Mouse (Mus musculus): ENCODE measurements at regions not wholly inside any gene's neighbourhood (a gene's known extent, or its start where the extent isn't known, plus 50 kb on each side); places are given as distances from the start of the nearest gene placed in this dataset.

GRCm38 (mm10) chr9:61187713-61188399, 184.3 kb upstream of the Tle3 start:
- Histone ChIP-seq H3K4me2 (no peak overlapping the region), H3K4me3 (no peak overlapping the region), H3K9me3 (replicated peaks) (no peaks in the 10 kb centered on the region), H3K9ac (no peak overlapping the region), H3K27ac (no peak overlapping the region), H3K4me1 (replicated peaks) (no peaks in the 10 kb centered on the region), H3K27me3 (peaks cover 19% of the 10 kb centered on the region), H3K36me3 (no peaks in the 10 kb centered on the region)
- no peak for ATAC-seq (replicated peaks; ENCODE audit: insufficient number of reproducible peaks, insufficient read depth, low FRiP score, low read depth)
- 67% methylated on average over 3 of the region's 3 CpGs for WGBS

GRCm38 (mm10) chr9:61189295-61189694, 182.9 kb upstream of the Tle3 start:
- H3K27me3 ChIP-seq, result peaks cover 17% of the 10 kb centered on the region
- H3K27ac ChIP-seq, result no peak overlapping the region
- no peaks in the 10 kb centered on the region for H3K4me1 ChIP-seq (replicated peaks)
- H3K4me2 ChIP-seq, result no peak overlapping the region
- WGBS, result 86% methylated on average over 8 of the region's 8 CpGs
- no peak overlapping the region for H3K4me3 ChIP-seq
- no peak for ATAC-seq (replicated peaks; ENCODE audit: insufficient number of reproducible peaks, insufficient read depth, low FRiP score, low read depth)
- H3K9me3 ChIP-seq (replicated peaks), result no peaks in the 10 kb centered on the region
- H3K9ac ChIP-seq, result no peak overlapping the region
- H3K36me3 ChIP-seq, result no peaks in the 10 kb centered on the region

GRCm38 (mm10) chr9:61199077-61199753, 173.0 kb upstream of the Tle3 start:
- H3K27me3 ChIP-seq, result peaks cover 32% of the 10 kb centered on the region
- H3K36me3 ChIP-seq, result no peaks in the 10 kb centered on the region
- no peak for ATAC-seq (replicated peaks; ENCODE audit: insufficient number of reproducible peaks, insufficient read depth, low FRiP score, low read depth)
- H3K4me2 ChIP-seq, result no peak overlapping the region
- no peak overlapping the region for H3K4me3 ChIP-seq
- no peak overlapping the region for H3K9ac ChIP-seq
- 65% methylated on average over 4 of the region's 4 CpGs for WGBS
- peaks cover 2% of the 10 kb centered on the region; the same call in 1 of the 2 replicates for H3K4me1 ChIP-seq (replicated peaks)
- no peak overlapping the region for H3K27ac ChIP-seq
- no peaks in the 10 kb centered on the region for H3K9me3 ChIP-seq (replicated peaks)

GRCm38 (mm10) chr9:61199891-61200290, 172.3 kb upstream of the Tle3 start:
- Histone ChIP-seq H3K36me3 (no peaks in the 10 kb centered on the region), H3K9me3 (replicated peaks) (no peaks in the 10 kb centered on the region), H3K4me3 (no peak overlapping the region), H3K27ac (no peak overlapping the region), H3K4me2 (no peak overlapping the region), H3K27me3 (peaks cover 39% of the 10 kb centered on the region), H3K9ac (no peak overlapping the region), H3K4me1 (replicated peaks) (peaks cover 2% of the 10 kb centered on the region; the same call in 1 of the 2 replicates)
- no peak for ATAC-seq (replicated peaks; ENCODE audit: insufficient number of reproducible peaks, insufficient read depth, low FRiP score, low read depth)
- WGBS, result 41% methylated on average over 8 of the region's 8 CpGs

GRCm38 (mm10) chr9:61200295-61200955, 171.7 kb upstream of the Tle3 start:
- H3K4me3 ChIP-seq, result no peak overlapping the region
- H3K27ac ChIP-seq, result no peak overlapping the region
- ATAC-seq (replicated peaks; ENCODE audit: insufficient number of reproducible peaks, insufficient read depth, low FRiP score, low read depth), result no peak
- no peak overlapping the region for H3K4me2 ChIP-seq
- 25% methylated on average over 5 of the region's 5 CpGs for WGBS
- H3K9me3 ChIP-seq (replicated peaks), result no peaks in the 10 kb centered on the region
- H3K9ac ChIP-seq, result no peak overlapping the region
- peaks cover 2% of the 10 kb centered on the region; the same call in 1 of the 2 replicates for H3K4me1 ChIP-seq (replicated peaks)
- no peaks in the 10 kb centered on the region for H3K36me3 ChIP-seq
- H3K27me3 ChIP-seq, result peaks cover 43% of the 10 kb centered on the region

GRCm38 (mm10) chr9:61205049-61205448, 167.1 kb upstream of the Tle3 start:
- H3K4me2 ChIP-seq, result no peak overlapping the region
- 74% methylated on average over 8 of the region's 8 CpGs for WGBS
- H3K4me3 ChIP-seq, result no peak overlapping the region
- H3K9me3 ChIP-seq (replicated peaks), result no peaks in the 10 kb centered on the region
- H3K27ac ChIP-seq, result no peak overlapping the region
- peaks cover 72% of the 10 kb centered on the region for H3K27me3 ChIP-seq
- no peaks in the 10 kb centered on the region for H3K36me3 ChIP-seq
- peaks cover 4% of the 10 kb centered on the region; the same call in 1 of the 2 replicates for H3K4me1 ChIP-seq (replicated peaks)
- no peak for ATAC-seq (replicated peaks; ENCODE audit: insufficient number of reproducible peaks, insufficient read depth, low FRiP score, low read depth)
- H3K9ac ChIP-seq, result no peak overlapping the region

- WGBS, result 64% methylated on average over 13 of the region's 13 CpGs
- no peak overlapping the region for H3K4me2 ChIP-seq
- H3K27me3 ChIP-seq, result peaks cover 77% of the 10 kb centered on the region
- no peak overlapping the region for H3K9ac ChIP-seq
- H3K9me3 ChIP-seq (replicated peaks), result no peaks in the 10 kb centered on the region
- no peak for ATAC-seq (replicated peaks; ENCODE audit: insufficient number of reproducible peaks, insufficient read depth, low FRiP score, low read depth)
- no peak overlapping the region for H3K4me3 ChIP-seq
- no peak overlapping the region for H3K27ac ChIP-seq
- no peaks in the 10 kb centered on the region for H3K36me3 ChIP-seq
- H3K4me1 ChIP-seq (replicated peaks), result 0 out of 2 replicates have a peak, but pooled peaks cover 4% of the 10 kb centered on the region
These were observed 165.3 kb upstream of the Tle3 start for GRCm38 (mm10) chr9:61206725-61207365.

- ATAC-seq (replicated peaks; ENCODE audit: insufficient number of reproducible peaks, insufficient read depth, low FRiP score, low read depth), result no peak
- peaks cover 83% of the 10 kb centered on the region for H3K27me3 ChIP-seq
- WGBS, result 91% methylated on average over 13 of the region's 13 CpGs
These were observed 164.6 kb upstream of the Tle3 start for GRCm38 (mm10) chr9:61207423-61208150.

GRCm38 (mm10) chr9:61211627-61212026, 160.5 kb upstream of the Tle3 start:
- H3K27me3 ChIP-seq, result peaks cover 85% of the 10 kb centered on the region

More at GRCm38 (mm10) chr9:61207423-61208150, 164.6 kb upstream of the Tle3 start:
- Histone ChIP-seq H3K4me3 (no peak overlapping the region), H3K27ac (no peak overlapping the region), H3K4me2 (no peak overlapping the region), H3K36me3 (no peaks in the 10 kb centered on the region), H3K4me1 (replicated peaks) (0 out of 2 replicates have a peak, but pooled peaks cover 4% of the 10 kb centered on the region), H3K9me3 (replicated peaks) (no peaks in the 10 kb centered on the region), H3K9ac (no peak overlapping the region)

GRCm38 (mm10) chr9:61214943-61215342, 157.2 kb upstream of the Tle3 start:
- H3K9me3 ChIP-seq (replicated peaks), result no peaks in the 10 kb centered on the region
- H3K36me3 ChIP-seq, result no peaks in the 10 kb centered on the region
- H3K9ac ChIP-seq, result no peak overlapping the region
- no peak overlapping the region for H3K4me3 ChIP-seq
- WGBS, result 43% methylated on average over 6 of the region's 6 CpGs
- peak overlapping the region; percentile 44; the same call in 1 of the 2 replicates for H3K27ac ChIP-seq
- peaks cover 80% of the 10 kb centered on the region for H3K27me3 ChIP-seq
- peak; percentile 58; the same call in 1 of the 2 replicates for ATAC-seq (replicated peaks; ENCODE audit: insufficient number of reproducible peaks, insufficient read depth, low FRiP score, low read depth)
- peaks cover 9% of the 10 kb centered on the region; the same call in 1 of the 2 replicates for H3K4me1 ChIP-seq (replicated peaks)
- no peak overlapping the region for H3K4me2 ChIP-seq

More at GRCm38 (mm10) chr9:61211627-61212026, 160.5 kb upstream of the Tle3 start:
- Histone ChIP-seq H3K4me2 (no peak overlapping the region), H3K4me3 (no peak overlapping the region), H3K9me3 (replicated peaks) (no peaks in the 10 kb centered on the region), H3K4me1 (replicated peaks) (0 out of 2 replicates have a peak, but pooled peaks cover 10% of the 10 kb centered on the region), H3K36me3 (no peaks in the 10 kb centered on the region), H3K27ac (no peak overlapping the region), H3K9ac (no peak overlapping the region)
- WGBS, result 54% methylated on average over 4 of the region's 4 CpGs
- ATAC-seq (replicated peaks; ENCODE audit: insufficient number of reproducible peaks, insufficient read depth, low FRiP score, low read depth), result no peak

All from heart, embryonic 15.5 days (tissue).